Mouse (Mus musculus) 3T3-L1 (cell line): Measurements from ENCODE around the gene Cdipt.

Experiments
- DNase-seq: peaks from one replicate; pipeline ENCODE4 v3.0.0-alpha.2; 2015; ENCODE audit warnings: low read depth, low spot score

Cdipt gene

GRCm38 (mm10) chr7:126975893-126975949 lies at the start of gene Cdipt:
TSS of gene Cdipt (plus strand) at chr7:126975914.
- DNase-seq: no peak

GRCm38 (mm10) chr7:126926299-126926698 lies 49.4 kb upstream of the Cdipt start:
- DNase-seq: no peak

- DNase-seq: peak; percentile 81
Measured at GRCm38 (mm10) chr7:126928384-126929037, 47.2 kb upstream of the Cdipt start, which contains the start of gene Kctd13. TSS of gene Kctd13 (plus strand) at chr7:126928879.

- no peak for DNase-seq
Measured at GRCm38 (mm10) chr7:126929046-126929445, 46.7 kb upstream of the Cdipt start.

- DNase-seq: no peak
Measured at GRCm38 (mm10) chr7:126932652-126933051, 43.1 kb upstream of the Cdipt start.

- DNase-seq: no peak
Measured at GRCm38 (mm10) chr7:126941171-126941570, 34.5 kb upstream of the Cdipt start.

- DNase-seq: no peak
Measured at GRCm38 (mm10) chr7:126941801-126942200, 33.9 kb upstream of the Cdipt start.

- DNase-seq: peak; percentile 59
Measured at GRCm38 (mm10) chr7:126946530-126946929, 29.2 kb upstream of the Cdipt start.

- no peak for DNase-seq
Measured at GRCm38 (mm10) chr7:126948626-126949025, 27.1 kb upstream of the Cdipt start.

- no peak for DNase-seq
Measured at GRCm38 (mm10) chr7:126949403-126949792, 26.3 kb upstream of the Cdipt start, which contains the start of gene Asphd1. TSS of gene Asphd1 (minus strand) at chr7:126949582.

GRCm38 (mm10) chr7:126949793-126950646 lies 25.7 kb upstream of the Cdipt start, which contains the start of gene Sez6l2:
TSS of gene Sez6l2 (plus strand) at chr7:126950563.
- peak; percentile 64 for DNase-seq

GRCm38 (mm10) chr7:126950647-126951615 lies 24.8 kb upstream of the Cdipt start:
- DNase-seq: no peak

- DNase-seq: no peak
Measured at GRCm38 (mm10) chr7:126951741-126952140, 24.0 kb upstream of the Cdipt start.

GRCm38 (mm10) chr7:126952646-126953045 lies 23.1 kb upstream of the Cdipt start:
- DNase-seq: no peak

- DNase-seq: no peak
Measured at GRCm38 (mm10) chr7:126955125-126955524, 20.6 kb upstream of the Cdipt start.

- no peak for DNase-seq
Measured at GRCm38 (mm10) chr7:126959780-126960179, 15.9 kb upstream of the Cdipt start.

- no peak for DNase-seq
Measured at GRCm38 (mm10) chr7:126961095-126961494, 14.6 kb upstream of the Cdipt start.

- no peak for DNase-seq
Measured at GRCm38 (mm10) chr7:126961965-126962364, 13.7 kb upstream of the Cdipt start.

GRCm38 (mm10) chr7:126963548-126964286 lies 12.0 kb upstream of the Cdipt start:
- DNase-seq: peak; percentile 42

- no peak for DNase-seq
Measured at GRCm38 (mm10) chr7:126965568-126965967, 10.1 kb upstream of the Cdipt start.

GRCm38 (mm10) chr7:126967361-126967760 lies 8.4 kb upstream of the Cdipt start:
- DNase-seq: no peak
